Mouse (Mus musculus) CH12.LX (cell line): Measurements from ENCODE around the gene Cd36.

Experiments used
- CHD2 ChIP-seq: IDR thresholded peaks from 2 replicates; pipeline ENCODE4 v1.6.1; 2011; ENCODE audit warnings: low read length, improper control_type of control experiment
- CTCF ChIP-seq, 2 experiments: IDR thresholded peaks in 1 of 2; conservative IDR thresholded peaks in 1 of 2; 2 replicates each; pipeline ENCODE4 v1.5.1; 2011 to 2012; ENCODE audit warnings: low read depth in 2 of 2, low read length in 2 of 2, improper control_type of control experiment in 1 of 2, inconsistent platforms in 1 of 2, mild to moderate bottlenecking in 1 of 2, moderate library complexity in 1 of 2
- EP300 ChIP-seq: IDR thresholded peaks from 2 replicates; pipeline ENCODE4 v1.6.1; 2011; ENCODE audit warnings: low read length, improper control_type of control experiment
- KAT2A ChIP-seq: IDR thresholded peaks from 2 replicates; pipeline ENCODE4 v1.6.1; 2012; ENCODE audit warnings: low read length, improper control_type of control experiment, inconsistent platforms; ENCODE audit not compliant: insufficient replicate concordance
- MAX ChIP-seq: IDR thresholded peaks from 2 replicates; pipeline ENCODE4 v1.6.1; 2011; ENCODE audit warnings: low read length, improper control_type of control experiment
- MEF2A ChIP-seq: IDR thresholded peaks from 2 replicates; pipeline ENCODE4 v1.6.1; 2014; ENCODE audit warnings: low read depth, mild to moderate bottlenecking, inconsistent platforms, low read length, improper control_type of control experiment, borderline replicate concordance
- MYC ChIP-seq: IDR thresholded peaks from 2 replicates; pipeline ENCODE4 v1.6.1; 2011; ENCODE audit warnings: low read depth, mild to moderate bottlenecking, improper control_type of control experiment, low read length
- NRF1 ChIP-seq: IDR thresholded peaks from 2 replicates; pipeline ENCODE4 v1.6.1; 2014; ENCODE audit warnings: low read depth, mild to moderate bottlenecking, inconsistent platforms, low read length, improper control_type of control experiment, moderate library complexity
- POLR2A ChIP-seq: IDR thresholded peaks from 2 replicates; pipeline ENCODE4 v1.6.1; 2011; ENCODE audit warnings: low read depth, mild to moderate bottlenecking, improper control_type of control experiment, low read length
- POLR2AphosphoS2 ChIP-seq: IDR thresholded peaks from 2 replicates; pipeline ENCODE4 v1.6.1; 2011; ENCODE audit warnings: low read depth, low read length, improper control_type of control experiment
- SMC3 ChIP-seq: IDR thresholded peaks from 2 replicates; pipeline ENCODE4 v1.6.1; 2011; ENCODE audit warnings: low read depth, low read length, improper control_type of control experiment
- UBTF ChIP-seq: IDR thresholded peaks from 2 replicates; pipeline ENCODE4 v1.6.1; 2012; ENCODE audit warnings: low read depth, mild to moderate bottlenecking, inconsistent platforms, low read length, improper control_type of control experiment, moderate library complexity
- ZC3H11A ChIP-seq: IDR thresholded peaks from 2 replicates; pipeline ENCODE4 v1.6.1; 2012; ENCODE audit warnings: low read depth, mild to moderate bottlenecking, inconsistent platforms, low read length, improper control_type of control experiment

DNA sequence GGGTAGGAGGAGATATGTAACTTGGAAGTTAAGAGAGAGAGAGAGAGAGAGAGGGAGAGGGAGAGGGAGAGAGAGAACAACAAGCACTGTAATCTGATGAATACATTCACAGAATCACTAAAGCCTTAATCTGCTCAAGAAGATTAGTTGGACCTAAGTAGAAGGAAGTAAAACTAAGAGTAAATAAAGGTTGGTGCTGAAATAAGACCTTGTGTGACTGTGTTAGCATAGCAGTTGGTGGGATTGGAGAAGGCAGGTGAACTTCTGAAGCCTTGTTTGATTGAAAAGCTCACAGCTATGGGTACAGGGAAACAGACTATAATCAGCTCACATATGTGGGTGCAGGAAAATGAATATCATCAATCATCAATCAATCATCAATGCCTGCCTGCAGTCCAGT lies 23.2 kb downstream of the Cd36 start:
- TF ChIP-seq UBTF (no peak), MYC (no peak), CTCF (conservative IDR thresholded peaks at IDR 0.05 in 1 of 2, IDR thresholded peaks at IDR 0.05 in 1 of 2; ENCODE audit: low read depth in 2 of 2, low read length in 2 of 2) (no peak), NRF1 (no peak), MEF2A (no peak), POLR2A (no peak), CHD2 (no peak), POLR2AphosphoS2 (no peak), SMC3 (no peak), ZC3H11A (no peak), EP300 (no peak), KAT2A (no peak), MAX (no peak)
